Mouse (Mus musculus): ENCODE data around the gene Ncam2.

The Ncam2 gene

DNA sequence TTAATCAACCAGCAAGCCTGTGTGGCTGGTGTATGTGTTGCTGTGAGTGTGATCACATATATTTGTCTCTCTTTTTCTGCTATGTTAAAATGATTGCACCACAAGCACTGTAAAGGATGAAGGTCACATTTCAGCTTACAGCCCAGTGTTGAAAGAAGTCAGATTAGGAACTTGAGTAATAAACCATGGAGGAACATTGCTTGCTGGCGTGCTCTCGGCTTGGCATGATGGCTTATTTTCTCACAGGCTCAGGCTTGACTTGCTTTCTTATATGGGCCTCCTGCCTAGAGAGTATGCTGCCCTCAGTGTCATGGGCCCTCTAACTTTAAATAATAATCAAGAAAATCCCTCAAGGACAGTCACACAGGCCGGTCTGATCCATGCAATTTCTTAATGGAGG, 449.8 kb downstream of the Ncam2 start:
- no peak for DNase-seq (ENCODE audit: low spot score in 2 of 2)

DNA sequence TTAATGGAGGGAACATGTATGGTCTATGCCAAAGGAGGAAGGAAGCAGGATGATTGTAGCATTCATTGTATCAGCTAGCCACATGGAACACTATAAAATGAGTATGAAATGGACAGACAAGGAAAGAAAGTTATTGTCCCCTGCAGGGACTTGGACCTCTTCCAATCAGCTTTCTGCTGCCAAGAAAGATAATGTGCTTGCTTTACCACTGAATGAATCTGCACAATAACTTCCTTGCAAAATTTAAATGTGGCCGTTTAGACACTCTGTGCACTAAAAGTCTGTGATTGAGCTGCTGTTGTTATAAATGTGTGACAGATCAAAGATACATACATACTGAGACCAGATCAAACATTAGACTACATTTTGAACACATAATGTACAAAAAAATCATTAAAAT, 451.1 kb downstream of the Ncam2 start:
- DNase-seq (ENCODE audit: low spot score in 2 of 2) = peak in 1 of 2 experiments; percentile 7

DNA sequence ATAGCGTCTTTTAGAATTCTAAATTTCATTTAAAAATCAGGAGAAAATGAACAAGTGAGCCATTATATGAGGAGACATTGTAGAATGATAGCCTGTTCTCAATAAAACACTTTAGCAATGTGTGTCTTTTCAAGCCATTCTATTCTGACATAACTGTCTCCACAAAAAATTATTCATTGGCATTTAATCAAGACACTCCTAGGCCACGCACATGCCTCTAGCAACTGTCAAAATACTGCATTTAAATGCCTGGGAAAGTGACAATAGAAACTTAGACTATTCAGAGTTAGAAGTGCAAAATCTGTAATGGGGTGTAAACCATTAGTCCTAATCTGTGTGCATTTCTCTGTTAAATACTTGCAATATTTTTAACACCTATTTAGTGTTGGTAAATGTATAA, 456.1 kb downstream of the Ncam2 start:
- DNase-seq (ENCODE audit: low spot score in 2 of 2) = no peak

DNA sequence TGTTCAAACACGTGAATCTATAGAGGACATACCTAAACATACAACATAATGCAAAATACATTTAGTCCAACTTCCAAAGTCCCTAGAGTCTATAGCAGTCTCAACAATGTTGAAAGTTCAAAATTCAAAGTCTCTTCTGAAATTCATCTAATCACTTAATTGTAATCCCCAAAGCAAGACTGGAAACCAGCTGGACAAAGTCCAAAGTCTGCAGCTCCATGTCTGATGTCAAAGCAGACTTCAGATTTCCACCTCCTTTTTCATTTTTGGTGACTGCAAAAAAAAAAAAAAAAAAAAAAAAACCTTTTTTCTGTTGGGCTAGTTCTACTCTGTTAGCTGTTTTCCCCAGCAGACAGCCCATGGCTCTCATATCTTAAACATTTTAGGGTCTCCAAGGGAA, 473.4 kb downstream of the Ncam2 start:
- DNase-seq (ENCODE audit: low spot score in 2 of 2) = no peak

DNA sequence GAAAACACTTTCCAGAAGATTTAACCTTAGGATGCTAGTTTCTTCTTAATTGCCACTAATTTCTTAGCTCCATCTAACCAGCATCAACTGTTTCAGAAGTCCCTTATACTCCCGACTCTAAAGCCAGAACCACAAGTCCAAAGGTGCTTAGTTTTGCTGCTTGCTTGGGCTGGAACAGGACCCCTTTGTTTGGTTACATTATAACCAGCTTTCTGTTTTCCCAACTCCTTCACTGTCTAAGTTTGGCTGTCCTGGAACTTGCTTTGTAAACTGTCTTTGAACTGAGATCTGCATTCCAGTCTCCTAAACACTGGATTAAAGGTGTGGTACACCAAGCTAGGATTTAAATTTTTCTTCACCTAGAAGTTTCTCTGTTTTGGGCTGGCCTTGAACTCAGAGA, 475.0 kb downstream of the Ncam2 start:
- DNase-seq (ENCODE audit: low spot score in 2 of 2) = no peak

All from left cerebral cortex, adult 9 months (tissue).